Mouse (Mus musculus): ENCODE results near the gene Mcf2.

Gene Mcf2

GRCm38 (mm10) chrX:60178744-60179458, at the start of gene Mcf2:
Gene Mcf2 (minus strand): TSS chrX:60179089.
- in situ Hi-C loops (cut with MboI, MseI): no loop called here

- in situ Hi-C loops (cut with MboI, MseI): no loop called here
These were observed 8.8 kb upstream of the Mcf2 start for GRCm38 (mm10) chrX:60187726-60188125.

- in situ Hi-C loops (cut with MboI, MseI): no loop called here
These were observed 3.7 kb upstream of the Mcf2 start for GRCm38 (mm10) chrX:60182611-60183010.

GRCm38 (mm10) chrX:60178025-60178743, 705 bp downstream of the Mcf2 start:
- in situ Hi-C loops (cut with MboI, MseI): no loop called here

GRCm38 (mm10) chrX:60170106-60170505, 8.8 kb downstream of the Mcf2 start:
- in situ Hi-C loops (cut with MboI, MseI): no loop called here

GRCm38 (mm10) chrX:60169511-60169910, 9.4 kb downstream of the Mcf2 start:
- in situ Hi-C loops (cut with MboI, MseI): no loop called here

GRCm38 (mm10) chrX:60168796-60169195, 10.1 kb downstream of the Mcf2 start:
- in situ Hi-C loops (cut with MboI, MseI): no loop called here

- in situ Hi-C loops (cut with MboI, MseI): no loop called here
These were observed 31.5 kb downstream of the Mcf2 start for GRCm38 (mm10) chrX:60147268-60147974.

- in situ Hi-C loops (cut with MboI, MseI): no loop called here
These were observed 103.5 kb downstream of the Mcf2 start for GRCm38 (mm10) chrX:60075359-60075758.

- in situ Hi-C loops (cut with MboI, MseI): no loop called here
These were observed 123.7 kb downstream of the Mcf2 start for GRCm38 (mm10) chrX:60055185-60055584.

- in situ Hi-C loops (cut with MboI, MseI): no loop called here
These were observed 124.1 kb downstream of the Mcf2 start for GRCm38 (mm10) chrX:60054745-60055144.

GRCm38 (mm10) chrX:60026654-60027053, 152.2 kb downstream of the Mcf2 start:
- in situ Hi-C loops (cut with MboI, MseI): no loop called here

GRCm38 (mm10) chrX:60021595-60021994, 157.3 kb downstream of the Mcf2 start:
- in situ Hi-C loops (cut with MboI, MseI): loop anchor here (25.0 kb wide), 1 partner anchor 834 kb away; no protein-coding TSS in a partner anchor

GRCm38 (mm10) chrX:60021007-60021406, 157.9 kb downstream of the Mcf2 start:
- in situ Hi-C loops (cut with MboI, MseI): loop anchor here (25.0 kb wide), 1 partner anchor 834 kb away; no protein-coding TSS in a partner anchor

- in situ Hi-C loops (cut with MboI, MseI): loop anchor here (10.0 to 25.0 kb wide), 2 partner anchors 460 to 827 kb away; no protein-coding TSS in a partner anchor
These were observed 164.3 kb downstream of the Mcf2 start for GRCm38 (mm10) chrX:60014588-60014987.

GRCm38 (mm10) chrX:60013084-60013676, 165.7 kb downstream of the Mcf2 start:
- in situ Hi-C loops (cut with MboI, MseI): loop anchor here (10.0 to 25.0 kb wide), 2 partner anchors 462 to 826 kb away; no protein-coding TSS in a partner anchor

All from regulatory T cell (primary cell).